1 mouse cellular context compared by ENCODE assay signal in genomic region chr9:65587270-65587572, GRCm38 (mm10).
TF ChIP-seq lines count a peak whose summit lies in the region.

No protein-coding gene starts in this region.

TF ChIP-seq in MEL, 35 proteins besides CTCF, POLR2A, EP300 and RAD21 (continued from another document):
- TF ChIP-seq TBP (IDR thresholded peaks at IDR 0.05; ENCODE audit: low read depth, low read length) (no peak), CHD2 (IDR thresholded peaks at IDR 0.05; ENCODE audit: low read length) (0 out of 2 replicates have a peak, but pooled peaks have one; percentile 8), MAZ (IDR thresholded peaks at IDR 0.05; ENCODE audit: low read depth, low read length) (no peak), NRF1 (IDR thresholded peaks at IDR 0.05; ENCODE audit: insufficient read depth, low read depth, low read length, poor library complexity, severe bottlenecking) (no peak), MYB (IDR thresholded peaks at IDR 0.05; ENCODE audit: low read depth, low read length) (no peak; the same call in 1 of the 2 replicates), GATA1 (IDR thresholded peaks at IDR 0.05; ENCODE audit: low read depth, low read length) (no peak), RCOR1 (IDR thresholded peaks at IDR 0.05; ENCODE audit: low read depth, low read length) (no peak; the same call in 1 of the 2 replicates), POLR2AphosphoS5 (IDR thresholded peaks at IDR 0.05; ENCODE audit: borderline replicate concordance, low read depth, low read length) (no peak), KAT2A (conservative IDR thresholded peaks at IDR 0.05; ENCODE audit: low read depth, low read length) (no peak), TCF12 (IDR thresholded peaks at IDR 0.05; ENCODE audit: low read depth, low read length) (no peak), ETS1 (IDR thresholded peaks at IDR 0.05; ENCODE audit: low read depth, low read length) (no peak), ZNF384 (IDR thresholded peaks at IDR 0.05; ENCODE audit: low read depth, low read length) (no peak), UBTF (IDR thresholded peaks at IDR 0.05; ENCODE audit: borderline replicate concordance, insufficient read depth, low read depth, low read length) (no peak), USF2 (IDR thresholded peaks at IDR 0.05; ENCODE audit: borderline replicate concordance in 1 of 2, insufficient read depth in 1 of 2, low read depth in 1 of 2, low read length in 2 of 2) (no peak), USF1 (IDR thresholded peaks at IDR 0.05; ENCODE audit: low read depth, low read length) (0 out of 2 replicates have a peak, but pooled peaks have one; percentile 25), JUND (IDR thresholded peaks at IDR 0.05; ENCODE audit: low read depth, low read length) (no peak), ZC3H11A (IDR thresholded peaks at IDR 0.05; ENCODE audit: low read depth, low read length) (no peak), MAX (IDR thresholded peaks at IDR 0.05; ENCODE audit: low read length) (no peak)
